Mouse (Mus musculus) adrenal gland, postnatal 36 days (tissue): Measurements from ENCODE around the gene Btbd2. TPM values are rescaled to one million over a fixed set of nuclear protein-coding genes. Genes with fewer than 3 reads are reported as not detected.

Source experiments
- DNase-seq, 2 experiments: peaks; one replicate each; pipeline ENCODE4 v3.0.0; 2021; ENCODE audit warnings: mixed read lengths in 1 of 2
- long read RNA-seq, 2 experiments: library from polyadenylated mRNA; stranded (forward); transcript quantifications; one replicate each; pipeline ENCODE4 v2.0.0; 2021; ENCODE audit warnings: borderline sequencing depth in 2 of 2
- total RNA-seq, 2 experiments: library from RNA; stranded (reverse); gene quantifications; 2 replicates each; pipeline ENCODE4 v1.2.3; 2021

The Btbd2 gene
- 10 to 100 TPM; 61.7 to 71.2 TPM for total RNA-seq
- long read RNA-seq, experiment 1, transcript Btbd2-202 (9 exons, 2,449 nt), result major isoform, 77 of 118 reads
- long read RNA-seq, experiment 1, partial matches to known transcripts, result 21 of 118 reads
- long read RNA-seq, experiment 1, other reads (novel, unspliced or antisense), result 20 of 118 reads
- long read RNA-seq, experiment 2, transcript Btbd2-202 (9 exons, 2,449 nt), result major isoform, 36 of 61 reads
- long read RNA-seq, experiment 2, partial matches to known transcripts, result 6 of 61 reads
- long read RNA-seq, experiment 2, other reads (novel, unspliced or antisense), result 19 of 61 reads

DNA sequence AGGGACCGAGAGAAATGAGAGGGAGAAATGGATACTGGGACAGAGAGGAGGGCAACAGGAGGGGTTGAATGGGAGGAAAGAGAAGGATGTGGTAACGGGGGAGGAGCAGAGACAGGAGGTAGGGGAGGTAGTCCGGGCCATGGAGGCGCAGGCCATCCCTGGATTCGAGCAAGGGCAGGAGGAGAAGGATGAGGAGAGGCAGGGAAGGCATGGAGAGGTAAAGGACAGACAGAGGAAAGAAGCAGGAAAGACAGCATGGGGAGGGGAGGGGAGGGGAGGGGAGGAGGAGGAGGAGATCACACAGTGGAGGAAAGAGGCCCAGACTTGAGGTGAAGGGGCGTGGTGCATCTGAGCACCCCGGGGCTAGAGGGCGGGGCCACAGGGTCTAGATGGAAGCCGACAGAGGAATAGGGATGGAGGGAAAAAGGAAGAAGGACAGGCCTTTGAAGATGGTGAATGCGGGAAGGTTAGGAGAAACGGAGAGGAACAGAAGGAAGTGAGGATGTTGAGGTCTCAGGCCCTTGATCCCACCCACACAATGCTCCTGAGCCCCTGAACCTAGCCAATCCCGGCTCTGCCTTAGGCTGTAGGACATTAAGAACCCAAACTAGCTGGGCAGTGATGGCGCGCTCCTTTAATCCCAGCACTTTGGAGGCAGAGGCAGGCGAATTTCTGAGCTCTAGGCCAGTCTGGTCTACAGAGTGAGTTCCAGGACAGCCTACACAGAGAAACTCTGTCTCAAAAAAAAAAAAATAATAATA is at the start of gene Btbd2:
TSS of gene Btbd2 (minus strand) at position 209 of the 761 bp plus-strand sequence.
- no peak for DNase-seq

DNA sequence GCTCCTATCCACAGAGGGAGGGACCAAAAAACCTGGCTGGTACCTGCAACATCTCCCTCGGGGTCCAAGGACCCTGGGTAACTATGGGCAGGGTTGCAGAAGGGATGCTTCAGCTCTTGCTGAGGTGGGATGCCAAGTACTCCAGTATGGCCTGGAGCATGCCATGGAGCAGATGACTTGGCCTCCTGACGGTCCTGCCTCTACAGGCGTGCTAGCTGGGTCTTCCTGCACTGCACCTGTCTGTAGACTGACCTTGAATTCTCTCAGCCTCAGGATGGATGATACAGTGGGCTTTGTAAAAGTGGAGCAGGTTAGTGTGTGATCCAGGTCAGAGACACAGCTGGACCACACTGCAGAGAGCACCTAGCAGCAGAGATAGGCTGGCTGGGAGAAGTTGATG is 48.6 kb upstream of the Btbd2 start:
- DNase-seq, result no peak

DNA sequence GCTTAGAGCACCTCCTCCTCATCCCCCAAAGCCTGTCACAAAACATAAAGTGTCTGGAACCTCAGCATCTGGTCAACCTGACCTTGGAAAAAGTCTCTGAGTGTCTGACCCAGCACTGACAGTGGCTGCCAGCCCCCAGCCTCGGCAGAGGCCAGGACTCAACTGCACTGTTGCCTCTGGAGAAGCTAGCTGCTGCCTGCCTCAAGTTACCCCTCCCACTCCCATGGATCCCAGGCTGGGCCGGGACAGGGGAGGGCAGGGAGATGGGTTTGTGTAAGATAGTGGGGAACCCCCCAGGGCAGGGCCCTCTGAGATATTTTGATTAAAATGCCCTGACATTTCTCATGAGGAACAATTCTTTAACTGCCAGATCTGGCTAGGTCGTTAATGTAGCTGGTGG is 48.2 kb upstream of the Btbd2 start:
- no peak for DNase-seq

DNA sequence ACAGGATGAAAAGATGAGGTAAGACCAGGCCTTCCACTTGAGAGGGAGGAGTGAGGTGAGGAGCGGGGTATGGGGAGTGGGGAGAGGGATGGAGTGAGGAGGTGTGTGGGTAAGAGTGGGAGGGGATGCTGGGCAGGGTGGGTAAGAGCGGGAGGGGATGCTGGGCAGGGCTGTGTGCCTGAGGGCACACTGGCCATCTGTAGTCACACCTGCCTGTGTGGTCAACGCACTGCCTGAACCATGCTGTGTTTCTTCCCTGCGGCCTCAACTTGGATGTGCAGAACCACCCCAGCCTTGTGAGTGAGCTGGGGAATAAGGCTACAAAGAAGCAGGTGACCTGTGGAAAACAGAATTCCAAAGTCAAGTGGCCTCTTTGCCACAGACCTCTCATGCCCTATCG is 47.5 kb upstream of the Btbd2 start:
- no peak for DNase-seq

DNA sequence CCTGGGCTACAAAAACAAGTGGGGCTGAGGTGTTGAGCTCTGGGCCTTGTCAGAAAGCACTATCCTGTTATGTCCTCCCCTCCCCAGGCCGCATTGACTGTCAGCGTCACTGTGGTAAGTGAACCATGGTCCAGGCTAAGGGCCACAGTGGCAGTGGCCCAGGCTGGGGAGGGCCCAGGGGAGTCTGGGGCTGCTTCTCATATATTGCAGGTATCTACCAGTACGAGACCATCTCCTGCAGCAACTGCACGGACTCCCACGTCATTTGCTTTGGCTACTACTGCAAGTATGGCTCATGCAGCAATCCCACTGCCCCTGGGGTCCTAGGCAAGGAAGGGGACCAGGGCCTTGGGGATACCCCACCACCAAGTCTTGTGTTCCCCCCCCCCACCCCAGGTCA is 46.8 kb upstream of the Btbd2 start:
- no peak for DNase-seq

DNA sequence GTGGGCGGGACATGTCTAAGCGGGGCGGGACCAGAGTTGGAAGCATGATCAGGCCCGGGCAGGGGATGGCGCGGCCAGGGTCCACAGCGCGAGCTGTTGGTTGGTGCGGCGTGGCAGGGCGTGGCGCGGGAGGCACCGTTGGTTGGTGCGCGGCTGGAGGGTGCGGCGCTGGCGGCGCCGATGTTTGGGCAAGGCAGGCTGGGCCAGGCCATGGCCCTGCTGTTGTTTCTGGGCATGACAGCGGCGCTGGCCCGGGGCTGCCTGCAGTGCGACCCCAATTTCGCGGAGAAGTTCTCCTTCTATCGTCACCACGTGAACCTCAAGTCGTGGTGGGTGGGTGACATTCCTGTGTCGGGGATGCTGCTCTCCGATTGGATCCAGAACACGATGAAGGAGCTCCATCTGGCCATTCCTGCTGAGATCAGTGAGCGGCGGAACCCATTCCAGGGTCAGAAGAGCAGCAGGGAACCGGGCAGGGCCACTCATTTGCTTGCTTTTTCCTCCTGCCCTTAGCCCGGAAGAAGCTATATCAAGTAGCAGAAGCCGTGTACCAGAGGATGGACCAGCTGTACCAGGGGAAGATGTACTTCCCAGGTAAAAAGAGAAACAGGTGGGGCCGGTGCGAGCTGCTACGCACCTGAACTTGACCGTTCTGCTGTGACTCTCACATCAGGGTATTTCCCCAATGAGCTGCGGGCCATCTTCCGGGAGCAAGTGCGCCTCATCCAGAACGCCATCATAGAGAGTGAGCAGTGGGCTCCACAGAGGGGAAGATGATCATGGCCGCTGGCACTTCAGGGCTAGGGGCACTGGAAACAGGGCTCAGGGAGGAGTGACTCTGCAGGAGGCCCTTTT is 45.9 kb upstream of the Btbd2 start:
- DNase-seq, result peak; percentile 98

DNA sequence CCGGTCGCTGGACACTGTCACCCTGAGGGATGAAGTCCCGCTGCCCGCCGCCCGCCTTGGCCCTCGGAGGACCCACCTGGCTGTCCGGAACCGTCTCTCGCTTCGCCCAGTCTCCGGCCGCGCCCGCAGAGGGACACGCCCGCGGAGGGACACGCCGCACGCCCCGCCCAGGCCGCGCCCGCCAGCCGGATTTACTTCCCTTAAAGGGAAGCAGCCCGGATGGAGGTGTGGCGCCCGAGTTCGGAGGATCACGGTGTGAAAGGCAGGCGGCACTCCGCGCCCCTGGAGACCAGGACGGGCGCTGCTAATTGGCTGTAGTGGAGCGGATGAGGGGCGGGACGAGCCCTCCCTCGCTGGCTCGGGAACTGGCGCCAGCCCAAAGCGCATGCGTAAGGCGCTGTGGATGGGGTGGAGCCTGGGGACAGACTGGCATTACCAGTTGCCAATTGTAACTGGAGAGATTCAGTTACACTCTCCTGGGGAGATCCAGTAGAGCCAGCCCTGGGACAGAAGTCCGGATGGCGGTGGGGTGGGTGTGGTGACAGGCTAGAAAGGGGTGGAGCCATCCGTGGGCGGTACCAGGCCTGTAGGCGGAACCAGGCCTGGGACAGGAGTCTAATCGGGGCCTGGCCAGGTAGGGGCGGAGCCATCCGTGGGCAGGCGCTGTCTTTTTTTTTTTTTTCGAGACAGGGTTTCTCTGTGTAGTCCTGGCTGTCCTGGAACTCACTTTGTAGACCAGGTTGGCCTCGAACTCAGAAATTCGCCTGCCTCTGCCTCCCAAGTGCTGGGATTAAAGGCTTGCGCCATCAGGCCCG is 45.1 kb upstream of the Btbd2 start, which contains the start of the genes Mob3a and Izumo4:
TSS of gene Mob3a (minus strand) at position 257 of the 815 bp plus-strand sequence.
TSS of gene Izumo4 (plus strand) at position 464 of the 815 bp plus-strand sequence.
- peak; percentile 99 to 100 for DNase-seq

DNA sequence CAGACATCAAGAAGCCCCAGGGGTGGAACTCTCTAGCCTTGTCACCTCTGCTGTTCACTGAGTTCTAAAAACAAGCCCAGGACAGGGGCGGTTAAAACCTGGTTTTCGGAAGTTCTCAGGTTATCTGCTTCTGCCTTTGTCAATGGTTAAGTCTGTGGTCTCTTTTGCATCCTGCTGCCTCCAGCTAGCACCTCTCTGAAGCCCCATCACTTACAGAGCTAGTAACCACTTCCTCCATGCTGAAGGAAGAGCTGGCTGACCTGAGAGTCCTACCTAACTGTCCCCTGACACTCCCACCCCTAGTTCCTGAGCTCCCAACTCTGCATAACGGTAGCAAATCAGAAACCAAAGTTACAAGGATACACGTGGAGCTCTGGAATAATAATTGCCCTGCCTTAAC is 43.9 kb upstream of the Btbd2 start:
- no peak for DNase-seq

DNA sequence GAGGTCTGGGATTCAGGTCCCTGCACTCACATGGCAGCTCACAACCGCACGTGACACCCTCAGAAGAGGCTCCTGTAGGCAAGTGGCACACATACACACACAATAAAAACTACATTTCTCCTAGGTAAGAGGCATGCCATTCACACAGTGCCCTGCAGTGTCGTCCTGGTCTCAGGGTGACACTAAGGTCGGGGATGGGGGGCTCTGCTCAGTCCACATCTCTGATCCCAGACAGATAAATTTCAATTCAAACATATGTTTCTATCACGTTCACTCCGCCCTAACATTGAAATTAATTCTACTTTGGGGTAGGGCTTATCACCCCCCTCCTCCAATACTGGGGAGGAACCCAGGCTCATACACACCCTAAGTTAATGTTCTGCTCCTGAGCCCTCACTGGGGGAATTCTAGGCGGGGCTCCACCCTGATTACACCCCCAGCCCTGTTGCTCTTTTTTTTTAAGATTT is 43.2 kb upstream of the Btbd2 start:
- no peak for DNase-seq

DNA sequence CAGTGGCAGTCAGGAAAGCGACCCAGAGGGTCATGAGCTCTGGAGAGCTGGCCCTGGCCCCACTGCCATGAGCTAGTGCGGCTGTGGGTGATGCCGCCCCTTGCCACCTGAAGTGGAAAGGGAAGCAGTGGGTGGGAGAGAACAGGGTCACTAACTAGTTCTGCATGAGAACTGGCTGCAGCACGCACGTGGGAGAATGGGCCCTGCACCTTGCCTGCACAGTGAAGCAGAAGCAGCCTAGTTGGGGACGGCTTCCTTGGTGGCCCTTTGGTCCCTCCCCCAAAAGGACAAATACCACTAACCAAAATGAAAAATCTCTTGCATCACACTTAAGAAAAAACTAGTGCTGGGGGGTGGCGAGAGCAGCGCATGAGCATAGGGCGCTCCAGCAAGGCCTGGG is 41.7 kb upstream of the Btbd2 start:
- DNase-seq, result no peak

DNA sequence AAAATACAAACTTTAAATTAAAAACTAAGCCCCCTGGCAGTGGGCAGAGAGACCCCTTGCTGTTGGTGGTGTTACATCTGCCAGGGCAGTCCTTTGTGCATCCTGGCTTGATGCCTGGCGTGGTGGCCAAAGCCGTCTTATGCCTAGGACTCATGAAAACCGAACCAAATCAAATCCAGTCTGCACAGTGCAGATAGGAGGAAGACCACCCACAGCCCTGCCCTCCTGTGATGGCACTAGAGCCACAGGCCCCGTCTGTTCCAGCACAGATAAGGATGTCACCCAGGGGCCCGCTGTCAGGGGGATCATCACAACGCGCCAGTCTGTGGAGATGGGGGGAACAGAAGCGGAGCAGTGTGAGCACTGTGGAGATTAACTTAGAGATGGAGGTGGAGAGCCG is 40.9 kb upstream of the Btbd2 start:
- DNase-seq, result no peak

DNA sequence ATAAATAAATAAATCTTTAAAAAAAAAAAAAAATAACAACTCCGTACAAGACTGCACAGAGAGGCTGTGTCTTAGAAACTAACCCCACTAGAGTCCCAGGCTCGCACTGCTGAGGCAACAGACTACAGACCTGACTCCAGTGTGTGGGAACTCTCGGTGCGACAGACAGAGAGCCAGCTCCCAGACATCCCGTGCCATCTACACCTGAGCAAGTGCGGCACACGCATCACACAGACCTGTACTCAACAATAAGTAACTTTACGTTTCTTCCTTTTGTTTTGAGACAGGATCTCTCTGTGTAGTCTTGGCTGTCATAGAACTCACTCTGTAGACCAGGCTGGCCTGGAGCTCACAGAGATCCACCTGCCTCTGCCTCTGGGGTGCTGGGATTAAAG is 40.5 kb upstream of the Btbd2 start:
- DNase-seq, result no peak

DNA sequence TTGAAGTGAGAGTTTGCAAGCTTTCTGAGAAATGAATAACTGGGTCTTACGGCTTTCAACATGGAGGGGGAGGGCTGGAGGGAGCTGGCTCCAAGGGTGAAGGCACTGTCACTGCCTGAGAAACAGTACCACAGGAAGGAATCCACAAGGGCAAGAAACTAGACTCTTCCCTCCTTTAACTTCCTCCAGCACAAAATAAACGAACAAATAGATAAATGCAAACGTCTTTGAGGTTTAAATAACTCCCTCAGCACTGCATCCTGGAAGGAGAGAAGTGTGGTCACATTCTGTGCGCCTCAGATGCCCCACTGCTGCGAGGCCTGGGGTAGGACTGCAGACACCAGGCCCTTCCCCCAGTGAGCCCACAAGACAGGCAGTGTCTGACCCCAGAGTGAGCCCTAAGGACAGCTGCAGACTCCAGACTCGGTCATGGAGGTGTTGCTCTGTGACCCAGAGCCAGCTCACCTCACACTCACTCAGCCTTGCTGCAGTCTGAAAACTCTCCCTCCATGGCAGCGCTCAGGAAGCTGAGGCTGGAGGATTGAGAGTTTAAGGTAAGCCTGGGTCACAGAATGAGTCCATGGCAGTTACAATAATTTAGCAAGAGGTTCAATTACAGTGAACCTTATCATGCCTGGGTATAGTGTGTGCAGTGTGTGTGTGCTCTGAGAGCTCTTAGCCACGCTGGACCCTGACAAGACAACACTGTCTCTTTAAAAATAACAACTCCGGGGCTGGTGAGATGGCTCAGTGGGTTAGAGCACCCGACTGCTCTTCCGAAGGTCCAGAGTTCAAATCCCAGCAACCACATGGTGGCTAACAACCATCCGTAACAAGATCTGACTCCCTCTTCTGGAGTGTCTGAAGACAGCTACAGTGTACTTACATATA is 39.9 kb upstream of the Btbd2 start:
- DNase-seq, result no peak

DNA sequence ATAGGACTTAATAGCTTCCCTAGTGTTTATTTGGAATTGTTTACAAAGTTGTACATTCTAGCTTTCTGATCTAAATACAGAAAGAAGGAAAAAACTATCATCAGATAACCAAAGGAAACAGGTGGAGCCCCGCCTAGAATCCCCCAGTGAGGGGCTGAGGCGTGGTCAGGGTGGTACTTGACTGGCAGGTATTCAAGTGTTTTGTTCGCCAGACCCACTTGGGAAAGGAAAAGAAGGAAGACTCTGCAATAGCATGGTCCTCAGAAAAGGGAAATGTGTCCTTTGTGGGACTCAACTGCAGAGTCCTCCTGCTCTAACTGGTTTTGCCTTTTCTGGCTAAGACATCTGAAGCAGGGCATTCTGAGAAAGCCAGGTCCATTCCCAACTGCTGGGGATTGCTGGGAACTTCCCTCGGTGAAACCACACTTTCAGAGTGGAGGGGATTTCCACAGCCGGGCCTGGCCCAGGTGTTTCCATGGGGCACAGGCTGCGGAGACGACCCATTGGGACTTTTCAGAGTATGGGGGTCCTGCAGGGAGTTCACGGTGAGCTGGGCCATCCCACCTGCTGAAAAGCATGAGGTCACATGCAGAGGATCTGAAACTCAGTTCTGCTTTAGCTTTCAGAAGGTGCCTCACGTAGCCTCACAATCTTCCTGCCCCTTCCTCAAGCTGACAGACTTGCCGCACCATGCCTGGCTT is 39.1 kb upstream of the Btbd2 start:
- DNase-seq, result no peak

DNA sequence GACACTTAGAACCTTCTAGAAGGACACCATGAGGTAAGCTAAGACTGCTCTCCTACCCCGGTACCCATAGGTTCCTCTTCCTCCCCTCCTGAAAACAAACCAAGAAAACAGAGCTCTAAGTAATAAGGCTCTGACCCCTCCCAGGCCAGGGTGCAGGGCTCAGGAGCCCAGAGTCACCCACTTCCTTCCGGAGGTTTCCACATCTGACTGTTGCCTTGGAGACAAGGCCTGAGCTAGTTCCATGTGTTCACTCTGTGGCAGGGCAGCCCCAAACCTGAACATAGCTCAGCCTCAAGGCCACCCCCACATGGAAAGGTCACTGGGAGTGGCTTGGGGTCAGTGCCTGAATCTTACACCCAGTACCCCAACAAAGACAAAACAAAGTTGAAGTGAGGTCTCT is 38.3 kb upstream of the Btbd2 start:
- DNase-seq, result peak; percentile 69 to 77

DNA sequence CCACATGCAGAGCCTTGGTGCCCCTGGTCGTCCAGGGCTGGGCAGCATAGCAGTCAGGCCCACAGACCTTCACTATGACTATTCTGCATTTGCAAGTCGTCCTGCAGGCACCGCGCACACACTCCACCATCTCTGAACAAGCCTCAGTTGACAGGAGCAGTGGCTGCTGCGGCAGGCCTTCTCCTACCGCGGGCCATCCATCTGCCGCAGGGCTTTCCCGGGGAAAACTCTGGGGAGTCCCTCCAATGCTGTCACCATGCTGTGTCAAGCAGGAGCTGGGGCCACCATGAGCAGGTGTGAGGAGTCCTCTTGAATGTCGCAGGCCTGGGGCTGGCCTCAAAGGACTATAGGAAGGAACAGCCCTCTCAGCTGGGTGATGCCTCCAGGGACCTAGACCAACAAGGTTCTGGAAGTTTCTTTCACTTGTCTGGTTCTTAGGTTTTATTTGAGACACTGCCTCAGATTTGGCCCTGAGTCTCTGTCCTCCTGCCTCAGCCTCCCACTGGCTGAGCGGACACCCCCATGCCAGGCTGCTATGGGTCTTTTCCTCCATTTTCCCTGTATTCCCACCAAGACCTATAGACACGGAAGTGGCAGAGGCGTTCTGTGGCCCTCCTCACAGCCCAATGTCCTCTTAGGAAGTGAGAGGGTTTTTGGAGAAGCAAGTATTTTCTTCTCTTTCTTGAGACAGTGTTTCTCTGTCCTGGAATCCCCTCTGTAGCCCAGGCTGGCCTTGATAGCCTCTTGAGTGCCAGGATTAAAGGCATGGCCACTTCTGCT is 37.5 kb upstream of the Btbd2 start:
- DNase-seq, result no peak

DNA sequence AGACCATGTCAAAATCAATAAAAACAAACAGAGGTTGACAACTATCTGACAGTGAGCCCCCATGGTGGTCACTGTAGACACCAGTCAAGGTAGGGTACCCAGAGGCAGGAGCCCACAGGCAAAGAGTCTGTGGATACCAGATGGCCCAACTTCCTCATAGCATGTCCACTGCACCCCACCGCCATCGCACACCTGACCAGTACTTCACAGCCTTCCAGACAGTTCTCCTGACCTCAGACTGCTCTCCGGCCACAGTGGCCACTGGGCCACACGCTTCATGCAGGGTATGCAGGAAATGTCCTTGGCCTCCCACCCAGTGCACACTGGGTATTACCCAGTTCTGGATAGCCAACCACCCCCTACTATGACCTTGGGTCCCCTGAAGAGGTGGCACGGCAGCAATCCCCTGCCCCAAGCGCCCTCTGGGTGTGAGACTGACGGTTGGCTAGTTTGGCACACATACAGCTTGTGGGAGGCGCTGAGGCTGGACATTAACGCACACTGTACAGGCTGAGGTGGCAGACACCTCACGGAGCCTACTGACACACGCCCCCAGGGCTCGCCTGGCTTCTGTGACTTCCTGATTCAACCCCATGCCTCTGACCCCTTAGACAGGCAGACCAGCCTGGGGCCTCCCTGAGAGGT is 36.7 kb upstream of the Btbd2 start:
- DNase-seq, result no peak
